Mouse (Mus musculus) gastrocnemius, adult 2 months (tissue): ENCODE data around the gene Lrrc8e. TPM values are rescaled to one million over a fixed set of nuclear protein-coding genes. Genes with fewer than 3 reads are reported as not detected.
"Not testable (repeated sequence)": the region's sequence is repeated elsewhere in the genome, so short reads cannot be mapped to it uniquely, and the experiment has no call there.

Source experiments
- DNase-seq: peaks from one replicate; pipeline ENCODE4 v3.0.0; 2022
- H3K27ac ChIP-seq: fragments of 200-600 bp; 2 replicates; pipeline ENCODE4 v1.8.1; 2022; ENCODE audit warnings: mild to moderate bottlenecking
- H3K4me3 ChIP-seq: fragments of 200-600 bp; 2 replicates; pipeline ENCODE4 v1.8.1; 2022; ENCODE audit warnings: mild to moderate bottlenecking, moderate library complexity
- CTCF ChIP-seq: fragments of 200-600 bp; IDR thresholded peaks from 2 replicates; pipeline ENCODE4 v1.8.1; 2022; ENCODE audit warnings: antibody characterized with exemption, mild to moderate bottlenecking, moderate library complexity
- intact Hi-C: fragments of 180-260 bp; cut with DNase I; formaldehyde crosslinking; loops from one replicate; pipeline ENCODE4 v1.15.1; 2025
- total RNA-seq, 2 experiments: library from RNA; stranded (reverse); gene quantifications; 2 replicates each; pipeline ENCODE4 v1.2.3; 2021

Gene Lrrc8e
- total RNA-seq, 2 experiments from 2014 or later: not detected

- Histone ChIP-seq H3K27ac (peak within 1 kb of the TSS; percentile 95), H3K4me3 (peak within 1 kb of the TSS; percentile 78)
- intact Hi-C loops: loop anchor here (5.0 kb wide), 2 partner anchors 119 to 359 kb away; partner anchors contain the start of gene Zfp958
- TF ChIP-seq CTCF: no peak
- DNase-seq: peak; percentile 97
Measured at GRCm38 (mm10) chr8:4252934-4253841, 26.6 kb downstream of the Lrrc8e start, which contains the start of gene Snapc2. TSS of gene Snapc2 (plus strand) at chr8:4253080.

DNA sequence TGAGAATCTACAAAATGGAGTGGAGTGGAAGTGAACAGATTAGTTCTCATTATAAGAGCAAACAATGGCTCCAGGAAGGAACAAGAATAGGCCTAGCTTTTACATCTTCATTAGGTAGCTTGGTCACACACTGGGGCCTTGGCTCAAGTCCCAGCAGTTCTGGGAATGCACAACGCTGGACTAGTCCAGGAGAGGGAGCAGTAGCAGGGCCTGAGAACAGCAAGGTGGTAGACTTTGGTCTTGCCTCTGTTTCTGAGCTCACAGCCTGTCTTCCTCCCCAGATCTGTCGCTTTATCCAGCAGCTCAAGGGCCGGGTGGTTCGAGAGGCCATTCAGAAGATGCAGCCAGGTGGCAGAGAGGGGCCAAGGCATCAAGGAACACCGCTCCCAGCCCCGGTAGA, 27.4 kb downstream of the Lrrc8e start:
- Histone ChIP-seq H3K27ac (0 out of 2 replicates have a peak overlapping the region, but pooled peaks have one; percentile 95), H3K4me3 (peak overlapping the region; percentile 78)
- intact Hi-C loops: loop anchor here (5.0 kb wide), 2 partner anchors 118 to 358 kb away; partner anchors contain the start of gene Zfp958
- peak; percentile 64 for DNase-seq
- peak; percentile 50 for TF ChIP-seq CTCF

DNA sequence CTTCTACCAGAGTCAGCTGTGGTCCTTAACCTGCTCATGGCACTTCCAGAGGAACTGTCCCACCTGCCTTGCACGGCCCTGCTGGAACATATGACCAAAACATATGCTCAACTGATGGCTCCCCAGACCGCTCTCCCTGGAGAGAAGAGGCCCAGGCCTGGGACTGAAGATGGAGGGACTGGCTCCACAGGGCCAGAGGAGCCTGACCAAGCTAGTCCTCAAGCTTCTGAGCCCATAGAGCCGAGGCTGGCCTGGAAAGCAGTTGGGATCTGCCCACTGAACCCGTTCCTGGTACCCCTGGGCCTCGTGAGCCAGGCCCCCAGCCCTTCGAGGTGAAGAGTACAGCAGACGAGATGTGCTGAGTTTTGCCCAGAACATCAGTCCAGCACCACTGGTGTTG, 28.8 kb downstream of the Lrrc8e start:
- H3K27ac ChIP-seq, intact Hi-C loops, DNase-seq, H3K4me3 ChIP-seq: not testable (repeated sequence)

GRCm38 (mm10) chr8:4256911-4257310, 30.3 kb downstream of the Lrrc8e start:
- H3K27ac ChIP-seq: no peak overlapping the region

DNA sequence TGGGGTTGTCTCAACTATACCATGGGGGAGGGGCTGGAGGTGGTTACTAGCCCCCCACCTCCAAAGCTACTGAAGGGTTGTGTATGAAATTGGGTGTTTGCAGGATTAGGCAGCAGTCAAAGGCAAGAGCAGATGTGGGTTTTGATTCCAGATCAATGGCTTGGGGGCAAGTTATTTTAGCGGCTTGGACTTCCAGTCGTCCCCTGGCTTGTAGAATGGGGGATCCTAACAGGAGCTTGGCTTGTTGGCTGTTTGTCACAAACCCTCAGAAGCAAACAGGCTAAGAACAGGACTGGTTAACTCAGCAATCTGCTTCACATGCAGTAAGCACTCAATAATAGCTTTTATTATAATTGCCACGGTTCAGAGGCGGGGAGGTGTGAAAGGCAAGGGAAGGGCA, 30.7 kb downstream of the Lrrc8e start:
- Histone ChIP-seq H3K4me3 (no peak overlapping the region), H3K27ac (no peak overlapping the region)
- intact Hi-C loops: no loop called here

More at GRCm38 (mm10) chr8:4256911-4257310, 30.3 kb downstream of the Lrrc8e start:
- intact Hi-C loops: no loop called here
- no peak for TF ChIP-seq CTCF
- no peak overlapping the region for H3K4me3 ChIP-seq
- DNase-seq: no peak

DNA sequence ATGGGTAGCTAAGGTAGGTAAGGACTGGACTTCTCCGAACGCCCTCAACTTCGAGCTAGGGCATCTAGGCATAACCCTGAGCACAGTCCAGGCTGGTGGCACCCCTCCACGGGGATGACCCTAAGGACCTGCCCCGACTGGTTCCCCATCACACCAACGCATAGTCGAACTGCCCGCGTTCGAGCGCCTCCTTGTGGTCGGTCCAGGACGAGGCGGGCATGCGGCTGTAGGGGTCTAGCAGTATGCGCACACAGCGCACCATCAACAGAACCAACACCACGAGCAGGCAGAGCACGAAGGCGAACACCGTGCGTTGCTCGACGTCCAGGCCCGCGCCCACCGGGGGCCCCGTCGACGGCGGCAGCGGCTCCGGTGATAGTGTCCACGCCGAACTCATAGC, 31.6 kb downstream of the Lrrc8e start:
- intact Hi-C loops: no loop called here
- H3K4me3 ChIP-seq: peak overlapping the region; percentile 73
- peak; percentile 81 for TF ChIP-seq CTCF
- DNase-seq: peak; percentile 71
- peak overlapping the region; percentile 16; the same call in 1 of the 2 replicates for H3K27ac ChIP-seq

More for the DNA sequence above, 30.7 kb downstream of the Lrrc8e start:
- no peak for DNase-seq
- no peak for TF ChIP-seq CTCF

DNA sequence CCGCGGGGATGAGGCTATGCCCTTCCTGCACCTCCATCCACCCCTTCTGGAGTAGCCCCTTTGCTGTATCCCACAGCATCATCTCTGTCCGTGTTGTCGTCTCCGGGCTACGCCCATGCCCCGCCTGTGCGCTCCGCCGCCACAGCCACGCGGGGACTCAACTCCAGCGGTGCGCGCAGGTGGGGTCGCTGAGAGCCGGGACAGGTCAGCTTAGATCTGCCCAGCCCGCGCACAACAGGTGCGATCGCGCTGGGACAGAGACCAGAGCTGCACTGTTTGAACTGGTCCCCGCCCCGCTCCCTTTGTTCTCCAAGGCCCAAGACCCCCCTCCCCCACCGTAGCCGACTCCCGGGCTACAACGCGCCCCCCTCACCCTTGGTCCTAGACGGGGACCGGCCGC, 32.1 kb downstream of the Lrrc8e start:
- Histone ChIP-seq H3K4me3 (peak overlapping the region; percentile 73), H3K27ac (peak overlapping the region; percentile 16; the same call in 1 of the 2 replicates)
- TF ChIP-seq CTCF: no peak
- peak; percentile 38 for DNase-seq
- intact Hi-C loops: no loop called here

- TF ChIP-seq CTCF: no peak
- peak within 1 kb of the TSS; percentile 73 for H3K4me3 ChIP-seq
- intact Hi-C loops: no loop called here
- H3K27ac ChIP-seq: peak within 1 kb of the TSS; percentile 53
- peak; percentile 96 for DNase-seq
Measured at GRCm38 (mm10) chr8:4259125-4259804, 32.6 kb downstream of the Lrrc8e start, which contains the start of gene Ctxn1. TSS of gene Ctxn1 (minus strand) at chr8:4259274.

GRCm38 (mm10) chr8:4259805-4260170, 33.2 kb downstream of the Lrrc8e start:
- no peak for DNase-seq
- TF ChIP-seq CTCF: no peak
- Histone ChIP-seq H3K4me3 (no peak overlapping the region; the same call in 1 of the 2 replicates), H3K27ac (peak overlapping the region; percentile 53; the same call in 1 of the 2 replicates)
- intact Hi-C loops: loop anchor here (2.0 kb wide), 1 partner anchor 15 kb away; the partner anchor contains the start of gene Timm44

DNA sequence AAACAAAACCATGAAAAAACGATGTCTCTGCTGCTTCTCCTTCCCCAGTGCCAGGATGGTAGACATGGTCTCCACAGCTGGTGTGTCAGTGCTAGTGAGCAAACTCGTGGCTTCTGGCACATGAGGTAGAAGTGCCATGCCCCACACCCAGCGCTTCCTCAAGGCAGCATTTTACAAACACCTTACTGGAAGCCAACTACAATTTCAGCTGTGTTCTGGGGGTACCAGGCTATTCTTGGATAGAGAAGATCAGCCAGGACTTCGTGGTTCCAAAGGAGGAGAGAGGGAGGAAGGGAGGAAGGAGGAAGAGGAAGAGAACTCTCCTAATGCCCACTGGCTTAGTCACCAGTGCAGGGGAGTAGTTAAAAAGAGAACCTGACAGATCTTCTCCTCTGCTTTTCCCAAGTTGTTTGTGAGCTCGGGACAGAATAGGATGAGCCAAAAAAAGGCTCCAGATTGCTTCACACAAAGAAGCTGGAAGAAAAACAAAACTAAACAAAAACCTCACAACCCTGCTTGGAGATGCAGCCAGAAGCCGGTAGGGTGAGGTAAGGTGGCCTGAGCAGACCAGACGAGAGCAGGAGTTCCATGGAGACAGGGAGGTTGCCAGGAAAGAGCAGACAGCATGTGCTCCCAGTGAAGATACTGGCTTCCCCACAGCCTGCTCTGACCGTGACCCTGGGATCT, 36.6 kb downstream of the Lrrc8e start:
- intact Hi-C loops: no loop called here
- no peak for DNase-seq
- no peak overlapping the region for H3K4me3 ChIP-seq
- no peak overlapping the region for H3K27ac ChIP-seq
- no peak for TF ChIP-seq CTCF

GRCm38 (mm10) chr8:4265160-4265914, 38.7 kb downstream of the Lrrc8e start:
- no peak overlapping the region for H3K4me3 ChIP-seq
- no peak for DNase-seq
- H3K27ac ChIP-seq: no peak overlapping the region
- no peak for TF ChIP-seq CTCF
- intact Hi-C loops: no loop called here

- no peak overlapping the region for H3K27ac ChIP-seq
- intact Hi-C loops: no loop called here
- H3K4me3 ChIP-seq: no peak overlapping the region
- DNase-seq: peak; percentile 66
- peak; percentile 64 for TF ChIP-seq CTCF
Measured at GRCm38 (mm10) chr8:4267627-4268026, 41.0 kb downstream of the Lrrc8e start.
